Mouse (Mus musculus) heart, postnatal 0 days (tissue): ENCODE measurements around the gene Tm6sf2.

Experiments
- CTCF ChIP-seq: IDR thresholded peaks from 2 replicates; pipeline ENCODE4 v1.5.1; 2016; ENCODE audit warnings: antibody characterized with exemption, control low read depth, low read depth
- EP300 ChIP-seq: IDR thresholded peaks from 2 replicates; pipeline ENCODE4 v1.6.1; 2016; ENCODE audit warnings: antibody characterized with exemption, low read depth

DNA sequence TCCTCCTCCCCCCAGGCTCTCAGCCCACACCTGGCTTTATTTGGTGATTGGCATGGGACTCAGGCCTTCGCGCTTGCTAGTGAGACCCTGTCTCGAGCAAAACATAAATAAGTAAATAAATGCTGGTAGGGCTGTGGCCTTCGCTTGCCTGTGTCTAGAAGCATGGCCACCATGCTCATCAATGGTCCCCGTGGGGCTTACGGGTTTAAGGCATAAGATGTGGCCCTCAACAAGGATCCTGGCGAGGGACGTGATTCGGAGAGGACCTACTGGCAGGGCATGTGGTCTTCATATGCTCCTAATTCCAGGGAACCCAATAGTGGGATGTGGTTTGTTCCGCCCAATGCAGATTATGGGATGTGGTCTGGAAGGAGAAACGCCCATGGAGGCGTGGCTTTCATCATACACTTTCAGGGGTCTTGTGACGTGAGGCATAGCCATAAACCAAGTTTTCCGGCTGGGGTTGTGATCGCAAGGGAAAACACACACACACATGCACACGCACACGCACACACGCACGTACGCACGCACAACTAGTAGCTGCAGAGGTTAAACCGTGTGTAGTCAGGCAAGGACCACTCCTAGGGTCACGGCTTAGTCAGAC lies 38.6 kb downstream of the Tm6sf2 start:
- TF ChIP-seq CTCF (no peak), EP300 (no peak)
